Mouse (Mus musculus): ENCODE data around the gene Dennd1a.

GRCm38 (mm10) chr2:38175276-38175675 is 111.9 kb downstream of the Dennd1a start:
- TF ChIP-seq CTCF (IDR thresholded peaks at IDR 0.05; ENCODE audit: low read depth, low read length) (no peak), POLR2A (IDR thresholded peaks at IDR 0.05; ENCODE audit: extremely low read depth, insufficient read depth, low read length) (no peak)

Data from liver, adult 2 months (tissue).